Comparison of ENCODE assay signal across 34 mouse cellular contexts in the genomic region with DNA sequence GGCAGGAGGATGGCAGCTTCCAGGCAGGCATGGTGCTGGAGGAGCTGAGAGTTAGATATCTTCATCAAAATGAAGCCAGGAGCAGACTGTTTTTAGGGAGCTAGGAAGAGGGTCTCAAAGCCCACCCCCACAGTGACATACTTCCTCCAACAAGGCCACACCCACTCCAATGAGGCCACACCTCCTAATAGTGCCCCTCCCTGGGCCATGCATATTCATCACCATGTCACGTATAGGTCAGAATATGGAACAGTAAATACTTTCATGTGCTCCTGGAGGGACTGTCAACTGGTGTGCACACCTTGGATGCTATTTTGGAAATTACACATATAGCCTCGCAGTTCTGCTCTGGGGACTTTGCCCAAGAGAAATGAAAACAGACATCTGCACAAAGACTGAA. TPM values are rescaled to one million over a fixed set of nuclear protein-coding genes. Genes with fewer than 3 reads are reported as not detected.
"Had no signal": no experiment of that assay in that cellular context is flagged by ENCODE, and none has a peak within 500 bp of the region (broad histone marks: within the 10 kb centered on the region; RNA-seq: fewer than 3 reads in every experiment).

No protein-coding gene starts in this region.

- ATAC-seq: hindbrain, embryonic 16.5 days; hindbrain, postnatal 0 days; inflammation-experienced regulatory T-cells, adult 6 months; intestine, embryonic 15.5 days; intestine, embryonic 16.5 days; intestine, postnatal 0 days had no signal

- H3K27ac ChIP-seq: heart, embryonic 10.5 days; heart, embryonic 13.5 days; heart, embryonic 15.5 days; hindbrain, embryonic 10.5 days; hindbrain, embryonic 13.5 days; hindbrain, embryonic 14.5 days; hindbrain, embryonic 15.5 days; hindbrain, postnatal 0 days; intestine, embryonic 15.5 days; kidney, embryonic 15.5 days; kidney, postnatal 0 days; layer of hippocampus, adult 2 months; left cerebral cortex, adult 2 months had no signal

- H3K4me1 ChIP-seq: heart, embryonic 10.5 days; heart, embryonic 13.5 days; heart, embryonic 15.5 days; hindbrain, embryonic 10.5 days; hindbrain, embryonic 13.5 days; hindbrain, embryonic 15.5 days; intestine, embryonic 15.5 days; kidney, embryonic 15.5 days had no signal

- H3K9me3 ChIP-seq: heart, embryonic 10.5 days; heart, embryonic 13.5 days; heart, embryonic 15.5 days; hindbrain, embryonic 10.5 days; hindbrain, embryonic 13.5 days; hindbrain, embryonic 15.5 days; intestine, embryonic 15.5 days; kidney, embryonic 15.5 days had no signal

- H3K27me3 ChIP-seq: heart, embryonic 13.5 days; heart, embryonic 15.5 days; hindbrain, embryonic 13.5 days; hindbrain, embryonic 15.5 days; intestine, embryonic 15.5 days had no signal

- H3K9ac ChIP-seq: heart, embryonic 13.5 days; heart, embryonic 15.5 days; hindbrain, embryonic 13.5 days; hindbrain, embryonic 14.5 days; hindbrain, embryonic 15.5 days; intestine, embryonic 15.5 days; kidney, embryonic 15.5 days had no signal

- DNase-seq: heart, postnatal 10 days; heart, postnatal 14 days; heart, postnatal 36 days; heart, postnatal 4 days; kidney, adult 11 months; kidney, adult 18-20 months; kidney, adult 2 months; kidney, adult 8-10 months; kidney, adult 9 months; kidney, postnatal 10 days; kidney, postnatal 14 days; kidney, postnatal 25 days; kidney, postnatal 36 days; kidney, postnatal 4 days; layer of hippocampus, adult 9-11 months; layer of hippocampus, postnatal 36 days had no signal

- H3K4me3 ChIP-seq: heart, embryonic 10.5 days; heart, embryonic 13.5 days; heart, embryonic 15.5 days; hindbrain, embryonic 10.5 days; hindbrain, embryonic 13.5 days; hindbrain, embryonic 15.5 days; intestine, embryonic 15.5 days; kidney, embryonic 15.5 days; layer of hippocampus, adult 2 months; left cerebral cortex, adult 2 months had no signal

- H3K36me3 ChIP-seq: heart, embryonic 10.5 days; heart, embryonic 13.5 days; heart, embryonic 15.5 days; hindbrain, embryonic 10.5 days; hindbrain, embryonic 13.5 days; hindbrain, embryonic 15.5 days; intestine, embryonic 15.5 days; kidney, embryonic 15.5 days had no signal

- H3K4me2 ChIP-seq: heart, embryonic 11.5 days; heart, embryonic 13.5 days; heart, embryonic 15.5 days; hindbrain, embryonic 13.5 days; hindbrain, embryonic 14.5 days; hindbrain, embryonic 15.5 days; intestine, embryonic 15.5 days; kidney, embryonic 15.5 days had no signal

RNA-seq across cellular contexts. Expression of a gene that starts 31.6 kb away (rescaled TPM):
- polyA plus RNA-seq: inflammation-experienced regulatory T-cells, adult 6 months had no signal
